Mouse (Mus musculus) T-helper 2 cell (primary cell): Measurements from ENCODE around the gene D630045J12Rik.

Experiments used
- in situ Hi-C: fragments of 300-600 bp; cut with MboI, MseI; formaldehyde crosslinking; loops from one replicate; pipeline ENCODE4 v1.15.1; 2025; ENCODE audit warnings: high pct_unique_total_duplicates

The D630045J12Rik gene

DNA sequence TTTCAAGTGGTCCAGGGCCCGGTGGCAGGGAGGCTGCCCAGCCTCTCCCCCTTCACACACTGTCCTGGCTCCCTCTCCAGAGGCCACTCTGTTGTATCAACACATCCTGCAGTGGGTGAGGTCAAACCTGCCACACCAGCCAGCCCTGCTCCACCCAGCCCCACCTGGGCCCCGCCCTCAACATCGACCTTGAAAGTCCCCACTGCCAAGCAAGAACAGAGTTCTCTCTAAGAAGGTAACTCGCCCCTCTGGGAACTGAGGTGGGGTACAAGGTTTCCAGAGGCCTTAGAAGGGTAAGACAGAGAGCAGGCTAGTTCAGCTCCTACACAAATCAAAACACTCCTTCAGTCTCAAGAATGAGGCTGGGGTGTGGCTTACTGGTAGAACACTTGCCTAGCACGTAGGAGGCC lies 156.8 kb downstream of the D630045J12Rik start:
- in situ Hi-C loops = loop anchor here (5.0 kb wide), 1 partner anchor 85 kb away; no protein-coding TSS in a partner anchor

DNA sequence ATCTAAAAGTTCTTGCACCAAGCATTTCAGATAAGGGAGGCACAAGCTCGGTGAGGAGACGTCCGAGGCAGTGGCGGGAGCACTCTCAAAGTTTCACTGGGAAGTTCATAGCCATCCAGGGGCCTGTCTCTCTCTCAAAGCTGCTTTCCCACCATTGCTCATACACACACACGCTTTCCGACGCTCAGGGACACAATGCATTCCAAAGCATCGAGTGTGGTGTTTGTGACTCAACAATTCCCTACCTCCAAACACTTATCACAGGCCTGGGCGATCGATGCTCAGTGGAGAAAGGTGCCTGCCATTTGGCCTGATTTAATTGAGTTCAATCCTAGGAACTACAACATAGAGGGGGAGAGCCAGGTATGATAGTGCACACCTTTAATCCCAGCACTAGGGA lies 159.1 kb downstream of the D630045J12Rik start:
- in situ Hi-C loops = loop anchor here (5.0 kb wide), 1 partner anchor 88 kb away; no protein-coding TSS in a partner anchor

DNA sequence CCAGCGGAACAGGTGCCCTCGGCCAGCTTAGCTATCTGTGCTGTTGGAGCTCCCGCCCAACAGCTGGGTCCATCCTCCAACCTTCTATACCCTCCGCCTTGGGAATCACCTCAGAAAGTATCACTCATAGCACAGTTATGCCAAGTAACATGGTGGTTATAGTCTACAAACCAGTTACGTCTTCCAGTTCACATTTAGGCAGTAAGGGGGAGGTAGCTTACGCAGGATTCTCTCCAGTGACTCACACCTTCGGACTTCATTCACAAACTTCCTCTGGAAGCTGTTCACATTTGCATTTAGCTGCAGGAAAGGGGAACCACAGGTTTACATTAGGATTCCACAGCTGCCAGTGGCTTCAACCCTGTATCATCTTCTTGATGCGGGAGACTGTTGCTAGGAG lies 161.3 kb downstream of the D630045J12Rik start:
- in situ Hi-C loops = no loop called here

DNA sequence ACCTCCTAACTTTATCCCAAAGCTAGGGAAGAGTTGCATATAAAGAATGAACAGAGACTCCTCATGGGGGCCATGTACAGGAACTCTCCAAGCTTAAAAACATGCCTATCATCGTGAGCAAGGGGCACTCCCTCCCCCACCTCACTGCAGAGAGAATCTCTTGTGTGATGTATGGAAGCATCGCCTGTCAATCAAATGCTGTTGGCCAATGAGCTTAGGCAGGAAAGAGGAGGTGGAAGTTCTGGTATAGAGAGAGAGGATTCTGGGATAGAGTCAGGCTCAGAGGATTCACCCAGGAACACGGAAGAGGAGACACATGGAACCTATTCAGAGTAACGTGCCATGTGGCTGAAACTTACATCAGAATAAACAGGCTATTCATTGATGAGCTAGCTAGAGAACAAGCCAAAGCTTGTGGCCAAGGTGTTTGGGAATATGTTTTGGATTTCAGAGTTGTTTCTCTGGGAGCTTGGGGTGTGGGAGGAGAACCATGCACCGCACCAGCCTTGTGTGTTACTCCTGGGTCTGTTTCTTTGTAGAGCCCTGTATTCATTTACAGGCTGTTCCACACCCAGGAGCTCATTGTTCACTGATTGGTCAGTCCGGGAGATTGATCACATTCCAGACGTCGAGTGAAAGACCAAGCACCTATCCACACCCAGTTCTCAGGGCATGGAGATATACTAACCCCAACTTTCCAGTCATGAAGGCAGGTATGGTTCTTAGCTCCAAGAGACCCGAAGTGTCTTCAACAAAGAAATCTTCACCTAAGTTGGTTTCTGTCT lies 166.4 kb downstream of the D630045J12Rik start:
- in situ Hi-C loops = no loop called here

DNA sequence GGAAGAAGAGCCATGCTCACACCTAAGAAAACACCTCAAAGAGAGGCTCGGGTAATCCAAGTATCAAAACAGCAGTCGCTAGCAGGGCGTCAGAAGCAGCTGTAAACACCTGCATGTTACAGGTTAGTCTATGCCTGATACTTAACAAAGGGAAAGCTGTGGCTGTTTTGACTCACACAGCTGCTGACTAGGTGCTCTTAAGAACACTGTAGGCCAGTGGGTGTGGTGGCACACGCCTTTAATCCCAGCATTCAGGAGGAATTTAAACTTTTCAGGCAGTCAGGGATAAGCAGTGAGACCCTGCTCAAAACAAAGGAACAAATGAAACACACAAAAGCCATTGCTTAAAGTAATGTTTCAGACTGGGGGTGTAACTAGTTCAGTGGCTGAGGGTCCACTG lies 170.6 kb downstream of the D630045J12Rik start:
- in situ Hi-C loops = no loop called here

DNA sequence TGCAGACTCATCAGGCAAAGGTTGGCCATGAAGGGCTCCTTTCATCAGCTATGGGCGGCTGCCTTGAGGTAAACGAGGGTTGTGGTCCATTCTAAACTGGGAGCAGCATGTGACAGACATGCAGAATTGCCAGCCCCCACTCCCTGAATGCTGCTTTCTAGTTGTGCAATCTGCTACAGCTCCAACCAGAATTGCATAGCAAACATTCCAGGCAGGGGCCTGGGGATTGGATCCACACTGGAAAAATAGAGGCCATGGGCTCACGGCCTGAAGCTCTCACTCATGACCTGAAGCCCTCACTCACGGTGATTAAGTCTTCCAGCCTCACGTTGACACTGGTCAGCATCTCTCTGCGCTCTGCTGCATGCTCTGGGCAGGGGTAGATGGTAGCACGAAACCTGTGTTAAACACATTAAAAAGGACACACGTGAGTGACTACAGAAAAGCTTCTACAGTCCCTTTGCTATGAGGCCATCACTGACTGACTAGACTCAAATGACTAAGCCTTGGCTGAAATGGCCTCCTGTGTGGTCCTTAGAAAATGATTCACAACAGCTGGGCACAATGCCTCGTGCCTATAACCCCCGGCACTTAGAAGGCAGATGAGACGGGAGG lies 172.0 kb downstream of the D630045J12Rik start:
- in situ Hi-C loops = no loop called here

DNA sequence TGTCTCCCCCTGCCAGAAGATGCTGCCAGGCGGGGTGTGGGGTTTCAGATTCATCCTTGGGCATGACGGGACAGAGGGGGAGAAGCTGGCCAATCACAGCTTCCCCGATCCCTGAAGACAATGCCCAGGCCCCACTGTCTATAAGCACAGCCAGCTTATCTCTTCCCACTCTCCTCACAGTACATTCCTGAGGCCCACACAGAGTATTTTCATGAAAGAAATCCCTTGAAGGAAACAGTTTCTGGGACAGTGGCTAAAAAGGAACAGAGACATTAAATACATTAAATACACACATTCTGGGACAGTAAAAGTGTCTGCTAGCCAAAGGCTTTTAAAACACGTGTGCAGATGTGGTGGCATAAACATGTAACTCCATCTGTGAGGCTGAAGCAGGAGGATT lies 173.4 kb downstream of the D630045J12Rik start:
- in situ Hi-C loops = no loop called here

DNA sequence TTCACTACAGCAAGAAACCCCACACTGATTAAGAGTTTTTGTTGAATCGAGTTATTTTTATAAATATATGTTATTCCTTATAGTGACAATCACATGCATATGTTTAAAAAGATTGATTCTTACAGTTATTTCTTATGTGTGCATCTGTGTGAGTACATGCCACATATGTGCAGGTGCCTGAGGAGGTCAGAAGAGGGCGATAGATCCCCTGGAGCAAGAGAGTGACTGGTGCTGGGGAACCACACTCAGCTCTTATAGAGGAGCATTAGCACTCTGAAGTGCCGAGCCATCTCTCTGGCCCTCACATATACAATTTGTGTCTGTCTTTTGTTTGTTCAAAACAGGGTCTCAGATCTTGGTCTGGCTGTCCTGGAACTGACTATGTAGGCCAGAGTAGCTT lies 180.2 kb downstream of the D630045J12Rik start:
- in situ Hi-C loops = no loop called here
